ENCODE assay signal across 21 mouse cellular contexts in genomic region chr15:31173309-31174115, GRCm38 (mm10). TPM values are rescaled to one million over a fixed set of nuclear protein-coding genes. Genes with fewer than 3 reads are reported as not detected.
DNase-seq lines count a peak whose midpoint lies in the region; ATAC-seq lines count a peak whose summit lies in the region.
"Had no signal": no experiment of that assay in that cellular context is flagged by ENCODE, and none has a peak within 500 bp of the region (broad histone marks: within the 10 kb centered on the region; RNA-seq: fewer than 3 reads in every experiment).

No protein-coding gene starts in this region.

- peak; percentile 68 for DNase-seq in heart, adult 11 months
- no peak for DNase-seq in heart, postnatal 25 days (ENCODE audit: low spot score)
- DNase-seq in midbrain, embryonic 11.5 days (ENCODE audit: low spot score, missing footprints), result peak; percentile 60
- DNase-seq in midbrain, embryonic 14.5 days, result no peak
- DNase-seq: adrenal gland, postnatal 14 days; cerebellum, adult 18-20 months; cerebellum, adult 9-11 months; cerebellum, postnatal 36 days; gastrocnemius, postnatal 14 days; heart, postnatal 36 days had no signal

- no peak overlapping the region for H3K4me2 ChIP-seq in midbrain, embryonic 11.5 days
- H3K4me2 ChIP-seq in midbrain, embryonic 14.5 days (ENCODE audit: low read length), result no peak overlapping the region
- no peak overlapping the region for H3K4me2 ChIP-seq in neural tube, embryonic 15.5 days
- no peak overlapping the region for H3K4me2 ChIP-seq in intestine, embryonic 15.5 days (replicated peaks)
- H3K4me2 ChIP-seq: embryonic facial prominence, embryonic 15.5 days; heart, embryonic 12.5 days; hindbrain, embryonic 14.5 days had no signal

- intact Hi-C loops in heart, postnatal 25 days (cut with DNase I), result no loop called here

- ATAC-seq in midbrain, embryonic 11.5 days (ENCODE audit: low FRiP score), result no peak
- ATAC-seq in midbrain, embryonic 14.5 days (ENCODE audit: low FRiP score, low TSS enrichment), result no peak
- ATAC-seq in neural tube, embryonic 15.5 days (ENCODE audit: low FRiP score), result peak; percentile 58; the same call in 1 of the 2 replicates
- ATAC-seq in intestine, embryonic 15.5 days, result no peak
- ATAC-seq: activated CD4-positive, CD25-positive, alpha-beta regulatory T cell, adult 4 months; forebrain, embryonic 16.5 days; Patski had no signal

- H3K27ac ChIP-seq in midbrain, embryonic 11.5 days (ENCODE audit: low read depth, low read length), result no peak overlapping the region
- no peak overlapping the region for H3K27ac ChIP-seq in midbrain, embryonic 14.5 days (replicated peaks; ENCODE audit: low read depth, low read length)
- H3K27ac ChIP-seq in neural tube, embryonic 15.5 days (replicated peaks), result no peak overlapping the region
- H3K27ac ChIP-seq in intestine, embryonic 15.5 days, result no peak overlapping the region
- H3K27ac ChIP-seq: embryonic facial prominence, embryonic 15.5 days; forebrain, embryonic 10.5 days; hindbrain, embryonic 14.5 days had no signal

- no peak overlapping the region for H3K9ac ChIP-seq in midbrain, embryonic 11.5 days (ENCODE audit: low read length)
- H3K9ac ChIP-seq in midbrain, embryonic 14.5 days (replicated peaks; ENCODE audit: low read length), result no peak overlapping the region
- H3K9ac ChIP-seq in neural tube, embryonic 15.5 days (replicated peaks), result no peak overlapping the region
- no peak overlapping the region for H3K9ac ChIP-seq in intestine, embryonic 15.5 days
- H3K9ac ChIP-seq: embryonic facial prominence, embryonic 15.5 days; heart, embryonic 12.5 days; hindbrain, embryonic 14.5 days had no signal

- H3K4me3 ChIP-seq in midbrain, embryonic 11.5 days (ENCODE audit: low read depth, low read length), result no peak overlapping the region
- H3K4me3 ChIP-seq in midbrain, embryonic 14.5 days (replicated peaks; ENCODE audit: low read depth, low read length), result no peak overlapping the region
- no peak overlapping the region for H3K4me3 ChIP-seq in neural tube, embryonic 15.5 days (replicated peaks)
- no peak overlapping the region for H3K4me3 ChIP-seq in intestine, embryonic 15.5 days (replicated peaks)
- H3K4me3 ChIP-seq: embryonic facial prominence, embryonic 15.5 days; erythroblast, embryonic 14.5 days; forebrain, embryonic 10.5 days; heart, embryonic 12.5 days had no signal

- no peaks in the 10 kb centered on the region for H3K27me3 ChIP-seq in midbrain, embryonic 11.5 days (ENCODE audit: control insufficient read depth, insufficient read depth, low read length)
- no peaks in the 10 kb centered on the region for H3K27me3 ChIP-seq in midbrain, embryonic 14.5 days (ENCODE audit: control insufficient read depth, insufficient read depth, low read length)
- H3K27me3 ChIP-seq in neural tube, embryonic 15.5 days (replicated peaks), result no peaks in the 10 kb centered on the region
- no peaks in the 10 kb centered on the region for H3K27me3 ChIP-seq in intestine, embryonic 15.5 days (replicated peaks)
- H3K27me3 ChIP-seq: CH12.LX; embryonic facial prominence, embryonic 15.5 days; heart, embryonic 12.5 days; Patski had no signal

- 75% methylated on average over 6 of the region's 6 CpGs for WGBS in midbrain, embryonic 11.5 days
- 75% methylated on average over 6 of the region's 6 CpGs for WGBS in midbrain, embryonic 14.5 days
- 61% methylated on average over 6 of the region's 6 CpGs for WGBS in neural tube, embryonic 15.5 days
- WGBS in intestine, embryonic 15.5 days, result 81% methylated on average over 6 of the region's 6 CpGs

- no peaks in the 10 kb centered on the region for H3K4me1 ChIP-seq in midbrain, embryonic 11.5 days (ENCODE audit: control insufficient read depth, insufficient read depth, low read length)
- no peaks in the 10 kb centered on the region for H3K4me1 ChIP-seq in midbrain, embryonic 14.5 days (ENCODE audit: control insufficient read depth, insufficient read depth, low read length)
- no peaks in the 10 kb centered on the region; the same call in 1 of the 2 replicates for H3K4me1 ChIP-seq in neural tube, embryonic 15.5 days
- H3K4me1 ChIP-seq in intestine, embryonic 15.5 days (replicated peaks), result no peaks in the 10 kb centered on the region
- H3K4me1 ChIP-seq: embryonic facial prominence, embryonic 15.5 days; forebrain, embryonic 10.5 days; heart, embryonic 12.5 days had no signal

- no peaks in the 10 kb centered on the region for H3K36me3 ChIP-seq in midbrain, embryonic 11.5 days (ENCODE audit: control insufficient read depth, insufficient read depth, low read length)
- no peaks in the 10 kb centered on the region for H3K36me3 ChIP-seq in midbrain, embryonic 14.5 days (ENCODE audit: control insufficient read depth, insufficient read depth, low read length)
- H3K36me3 ChIP-seq in neural tube, embryonic 15.5 days, result no peaks in the 10 kb centered on the region
- H3K36me3 ChIP-seq in intestine, embryonic 15.5 days, result no peaks in the 10 kb centered on the region
- H3K36me3 ChIP-seq: embryonic facial prominence, embryonic 15.5 days; forebrain, embryonic 10.5 days; heart, embryonic 12.5 days had no signal

- no peaks in the 10 kb centered on the region for H3K9me3 ChIP-seq in midbrain, embryonic 11.5 days (ENCODE audit: control insufficient read depth, low read length)
- no peaks in the 10 kb centered on the region for H3K9me3 ChIP-seq in midbrain, embryonic 14.5 days (ENCODE audit: control insufficient read depth, low read length)
- H3K9me3 ChIP-seq in neural tube, embryonic 15.5 days (replicated peaks), result no peaks in the 10 kb centered on the region
- H3K9me3 ChIP-seq in intestine, embryonic 15.5 days, result 0 out of 2 replicates have a peak, but pooled peaks cover 2% of the 10 kb centered on the region
- H3K9me3 ChIP-seq: embryonic facial prominence, embryonic 15.5 days; forebrain, embryonic 10.5 days; heart, embryonic 12.5 days had no signal

RNA-seq across cellular contexts. Expression of gene Dap, which starts 50.6 kb away (rescaled TPM):
- total RNA-seq in heart, postnatal 25 days (2021), result 10 to 100 TPM; 20.4 to 20.7 TPM
- polyA plus RNA-seq in midbrain, embryonic 11.5 days (2014; fragmentation: Nextera tagmentation; extraction: Ambion mirVana), result 36.0 and 40.3 TPM in 2 replicates
- 21.3 and 27.4 TPM in 2 replicates for polyA plus RNA-seq in midbrain, embryonic 14.5 days (2014; fragmentation: Nextera tagmentation; extraction: Ambion mirVana)
- 28.2 and 35.3 TPM in 2 replicates for polyA plus RNA-seq in neural tube, embryonic 15.5 days (2015; fragmentation: Nextera tagmentation; extraction: Ambion mirVana)
- 89.0 and 93.3 TPM in 2 replicates for polyA plus RNA-seq in intestine, embryonic 15.5 days (2015; fragmentation: Nextera tagmentation; extraction: Ambion mirVana)

Comparison
In these comparisons a context has a peak if more than half of its experiments do, and no peak if none do; other contexts are left out.
1. DNase-seq: peak in heart, adult 11 months (single experiment) and midbrain, embryonic 11.5 days (single experiment); none in heart, postnatal 25 days (single experiment) and midbrain, embryonic 14.5 days (single experiment).